Mouse (Mus musculus) spleen, adult 2 months (tissue): ENCODE results near the gene Tgoln1. TPM values are rescaled to one million over a fixed set of nuclear protein-coding genes. Genes with fewer than 3 reads are reported as not detected.

ENCODE experiments used
- DNase-seq, 2 experiments: peaks; one replicate each; pipeline versions ENCODE4 v3.0.0 to v3.0.0-alpha.2; 2012 to 2021; ENCODE audit warnings: low spot score in 2 of 2, low read depth in 1 of 2
- H3K27ac ChIP-seq: fragments of 200-500 bp; 2 replicates; pipeline ENCODE4 v1.5.1; 2012; ENCODE audit warnings: low read length, inconsistent platforms; ENCODE audit not compliant: insufficient read depth
- H3K27me3 ChIP-seq: fragments of 200-500 bp; 2 replicates; pipeline ENCODE4 v1.6.1; 2012; ENCODE audit warnings: mild to moderate bottlenecking, moderate library complexity, low read length, inconsistent platforms; ENCODE audit not compliant: control insufficient read depth, insufficient read depth
- H3K36me3 ChIP-seq: fragments of 200-500 bp; 2 replicates; pipeline ENCODE4 v1.6.1; 2012; ENCODE audit warnings: mild to moderate bottlenecking, low read length, inconsistent platforms; ENCODE audit not compliant: control insufficient read depth, insufficient read depth
- H3K4me1 ChIP-seq: fragments of 200-500 bp; 2 replicates; pipeline ENCODE4 v1.6.1; 2011; ENCODE audit warnings: inconsistent platforms; ENCODE audit not compliant: control insufficient read depth, insufficient read depth, insufficient read length
- H3K4me3 ChIP-seq: fragments of 200-500 bp; 2 replicates; pipeline ENCODE4 v1.5.1; 2011; ENCODE audit warnings: mild to moderate bottlenecking, inconsistent platforms; ENCODE audit not compliant: insufficient read depth, insufficient read length; ENCODE audit errors: extremely low read depth
- CTCF ChIP-seq: fragments of 200-500 bp; IDR thresholded peaks from 2 replicates; pipeline ENCODE4 v1.5.1; 2011; ENCODE audit warnings: mild to moderate bottlenecking, inconsistent platforms; ENCODE audit not compliant: insufficient read depth, insufficient read length, insufficient replicate concordance; ENCODE audit errors: extremely low read depth
- POLR2A ChIP-seq: fragments of 200-500 bp; IDR thresholded peaks from 2 replicates; pipeline ENCODE4 v1.6.1; 2011; ENCODE audit warnings: low read depth, low read length, inconsistent platforms
- WGBS: fragments of 180-500 bp; shearing (Covaris S2); methylation state at CpG from one replicate; pipeline ENCODE4 v1.1.7; 2018; 5-methylcytosine and 5-hydroxymethylcytosine counted together
- polyA plus RNA-seq: library from polyadenylated mRNA; depleted of rRNA; stranded (reverse); fragments of >200 nt; gene quantifications from 2 replicates; pipeline ENCODE4 v1.2.3, GENCODE M21; 2012

The Tgoln1 gene
- polyA plus RNA-seq, 1 experiment = 14.9 TPM

- Histone ChIP-seq H3K27ac (no peak overlapping the region), H3K4me1 (no peaks in the 10 kb centered on the region), H3K27me3 (no peaks in the 10 kb centered on the region), H3K4me3 (no peak overlapping the region), H3K36me3 (no peaks in the 10 kb centered on the region)
- TF ChIP-seq CTCF = no peak
- TF ChIP-seq POLR2A = no peak
- 98% methylated on average over 2 of the region's 2 CpGs for WGBS
- DNase-seq = no peak
Observed at GRCm38 (mm10) chr6:72630370-72630769, 13.6 kb upstream of the Tgoln1 start.

DNA sequence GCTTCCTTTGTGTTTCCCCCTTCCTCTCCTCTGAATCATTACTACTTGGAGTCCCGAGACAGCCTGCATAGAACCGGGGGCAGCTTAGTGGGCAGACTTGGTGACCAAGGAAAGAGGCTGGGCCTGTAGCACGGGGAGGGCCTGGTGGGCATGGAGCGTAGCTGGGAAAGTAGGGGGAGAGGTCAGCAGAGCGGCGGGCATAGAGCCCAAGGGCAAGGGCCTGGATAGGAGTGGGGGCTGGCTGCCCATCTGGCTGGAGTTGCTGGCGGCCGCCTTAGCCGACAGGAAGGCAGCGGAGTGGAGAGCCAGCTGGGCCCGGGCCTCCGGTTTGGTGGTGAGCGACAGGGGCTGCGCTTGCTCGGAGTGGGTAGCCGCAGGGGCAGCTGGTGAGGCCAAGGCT lies 10.5 kb upstream of the Tgoln1 start:
- Histone ChIP-seq H3K4me1 (no peaks in the 10 kb centered on the region), H3K27me3 (no peaks in the 10 kb centered on the region), H3K36me3 (no peaks in the 10 kb centered on the region), H3K4me3 (no peak overlapping the region), H3K27ac (no peak overlapping the region)
- TF ChIP-seq POLR2A = no peak
- TF ChIP-seq CTCF = no peak
- DNase-seq = no peak
- 90% methylated on average over 16 of the region's 16 CpGs for WGBS

DNA sequence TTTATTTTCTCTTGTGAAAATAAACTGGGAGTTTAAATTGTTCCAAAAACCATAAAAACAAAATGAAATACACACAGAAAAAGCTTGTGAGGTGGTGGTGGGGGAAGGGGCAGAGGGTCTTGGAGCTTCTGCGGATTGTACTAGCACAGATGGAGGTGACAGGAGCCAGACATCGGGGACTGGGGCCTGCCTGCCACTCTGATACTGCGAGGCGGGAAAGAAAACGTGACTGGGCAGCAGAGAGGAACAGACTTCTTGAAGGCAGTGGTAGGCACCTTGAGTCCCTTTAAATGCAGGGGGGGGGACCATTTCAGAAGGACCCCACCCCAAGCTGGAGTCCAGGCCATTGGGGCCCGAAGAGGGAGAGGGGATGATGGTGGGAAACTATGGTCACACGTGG lies 9.6 kb upstream of the Tgoln1 start:
- H3K36me3 ChIP-seq = no peaks in the 10 kb centered on the region
- DNase-seq = no peak
- no peak overlapping the region for H3K27ac ChIP-seq
- no peaks in the 10 kb centered on the region for H3K4me1 ChIP-seq
- TF ChIP-seq POLR2A = no peak
- TF ChIP-seq CTCF = no peak
- no peaks in the 10 kb centered on the region for H3K27me3 ChIP-seq
- 88% methylated on average over 7 of the region's 7 CpGs for WGBS
- no peak overlapping the region for H3K4me3 ChIP-seq

DNA sequence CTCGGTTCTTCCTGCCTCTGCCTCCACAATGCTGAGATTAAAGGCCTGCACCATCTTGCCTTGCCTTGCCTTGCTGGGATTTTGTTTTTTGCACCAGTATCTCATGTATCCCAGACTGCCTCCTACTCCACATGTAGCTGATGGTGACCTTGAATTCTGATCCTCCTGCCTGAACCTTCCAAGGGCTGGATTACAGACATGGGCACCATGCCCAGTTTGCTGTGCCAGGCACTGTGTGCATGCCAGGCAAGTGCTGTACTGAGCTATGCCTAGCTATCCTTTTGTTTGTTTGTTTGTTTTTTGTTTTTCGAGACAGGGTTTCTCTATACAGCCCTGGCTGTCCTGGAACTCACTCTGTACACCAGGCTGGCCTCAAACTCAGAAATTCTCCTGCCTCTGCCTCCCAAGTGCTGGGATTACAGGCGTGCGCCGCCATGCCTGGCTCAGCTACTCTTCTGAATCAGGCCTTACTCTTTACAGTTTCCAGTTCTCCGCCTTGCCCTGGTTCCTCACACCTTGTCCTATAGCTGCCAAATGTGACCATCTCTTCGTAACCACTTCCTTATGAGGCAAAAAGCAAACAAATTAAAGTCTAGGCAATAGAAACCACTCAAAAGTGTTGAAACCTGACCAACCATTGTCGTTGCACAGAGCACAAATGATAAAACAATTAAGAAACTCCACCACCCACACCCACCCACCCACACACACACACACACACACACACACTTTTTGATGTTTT lies 7.0 kb upstream of the Tgoln1 start:
- H3K27ac ChIP-seq = no peak overlapping the region

GRCm38 (mm10) chr6:72622917-72623316 lies 6.1 kb upstream of the Tgoln1 start:
- 77% methylated on average over 3 of the region's 3 CpGs for WGBS
- H3K4me3 ChIP-seq = no peak overlapping the region
- H3K27me3 ChIP-seq = no peaks in the 10 kb centered on the region
- no peaks in the 10 kb centered on the region for H3K36me3 ChIP-seq
- no peaks in the 10 kb centered on the region for H3K4me1 ChIP-seq
- TF ChIP-seq POLR2A (no peak), CTCF (no peak)
- DNase-seq = no peak
- H3K27ac ChIP-seq = no peak overlapping the region

More for the DNA sequence above, 7.0 kb upstream of the Tgoln1 start:
- no peaks in the 10 kb centered on the region for H3K27me3 ChIP-seq
- no peak for DNase-seq
- H3K36me3 ChIP-seq = no peaks in the 10 kb centered on the region
- H3K4me3 ChIP-seq = no peak overlapping the region
- 69% methylated on average over 8 of the region's 8 CpGs for WGBS
- TF ChIP-seq POLR2A = no peak
- no peak for TF ChIP-seq CTCF
- H3K4me1 ChIP-seq = no peaks in the 10 kb centered on the region

DNA sequence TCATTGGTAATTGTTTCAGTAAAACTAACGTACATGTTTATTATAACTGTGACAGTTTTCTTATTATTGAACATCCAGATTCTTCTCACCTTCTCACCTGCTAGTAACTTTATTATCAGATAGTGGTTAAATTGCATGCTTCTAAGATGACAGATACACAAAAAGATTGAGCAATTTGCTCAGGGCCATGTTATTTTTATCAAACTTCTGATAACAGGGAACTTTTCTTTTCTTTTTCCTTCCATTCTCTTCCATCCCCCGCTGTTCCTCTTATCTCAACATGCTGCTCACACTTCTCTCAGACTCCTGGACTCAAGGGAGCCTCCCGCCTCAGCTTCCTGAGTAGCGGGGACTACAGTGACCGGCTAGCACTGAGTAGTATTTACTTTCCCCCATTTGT lies 4.1 kb upstream of the Tgoln1 start:
- Histone ChIP-seq H3K4me1 (peaks cover 4% of the 10 kb centered on the region; the same call in 1 of the 2 replicates), H3K27ac (no peak overlapping the region), H3K36me3 (no peaks in the 10 kb centered on the region), H3K4me3 (no peak overlapping the region), H3K27me3 (no peaks in the 10 kb centered on the region)
- no peak for DNase-seq
- TF ChIP-seq POLR2A (no peak), CTCF (no peak)
- WGBS = 76% methylated on average over 5 of the region's 5 CpGs
